ENCODE assay signal across 12 mouse cellular contexts in genomic region chr13:29979140-29979564, GRCm38 (mm10). TPM values are rescaled to one million over a fixed set of nuclear protein-coding genes. Genes with fewer than 3 reads are reported as not detected.
DNase-seq lines count a peak whose midpoint lies in the region; ATAC-seq lines count a peak whose summit lies in the region.
"Had no signal": no experiment of that assay in that cellular context is flagged by ENCODE, and none has a peak within 500 bp of the region (broad histone marks: within the 10 kb centered on the region; RNA-seq: fewer than 3 reads in every experiment).

No protein-coding gene starts in this region.

- H3K4me2 ChIP-seq in heart, embryonic 11.5 days, result no peak overlapping the region
- H3K4me2 ChIP-seq in forebrain, embryonic 12.5 days, result no peak overlapping the region
- H3K4me2 ChIP-seq: hindbrain, embryonic 14.5 days had no signal

- peaks cover 5% of the 10 kb centered on the region; the same call in 1 of the 2 replicates for H3K36me3 ChIP-seq in heart, embryonic 11.5 days (ENCODE audit: control insufficient read depth, insufficient read depth, low read length)
- H3K36me3 ChIP-seq in forebrain, embryonic 12.5 days (replicated peaks), result peaks cover 35% of the 10 kb centered on the region

- no peak overlapping the region for H3K9ac ChIP-seq in heart, embryonic 11.5 days (ENCODE audit: low read depth, low read length)
- H3K9ac ChIP-seq in forebrain, embryonic 12.5 days, result no peak overlapping the region
- H3K9ac ChIP-seq: hindbrain, embryonic 14.5 days had no signal

- no peak for ATAC-seq in heart, embryonic 11.5 days (replicated peaks; ENCODE audit: insufficient number of reproducible peaks, low FRiP score, low TSS enrichment)
- peak; percentile 40 for ATAC-seq in CD4-positive, CD25-positive, alpha-beta regulatory T cell, adult 4 months
- peak; percentile 51; the same call in 1 of the 2 replicates for ATAC-seq in monocyte, adult 5-6 weeks (replicated peaks; ENCODE audit: insufficient number of reproducible peaks, low FRiP score, low TSS enrichment, poor library complexity, severe bottlenecking)
- no peak for ATAC-seq in forebrain, embryonic 12.5 days (ENCODE audit: low FRiP score)

- WGBS in heart, embryonic 11.5 days (ENCODE audit: insufficient replicate concordance), result 52% methylated on average over 7 of the region's 7 CpGs
- WGBS in forebrain, embryonic 12.5 days, result 89% methylated on average over 7 of the region's 7 CpGs

- H3K27ac ChIP-seq in heart, embryonic 11.5 days (ENCODE audit: low read depth, low read length), result 0 out of 2 replicates have a peak overlapping the region, but pooled peaks have one; percentile 22
- H3K27ac ChIP-seq in forebrain, embryonic 12.5 days, result no peak overlapping the region
- H3K27ac ChIP-seq: hindbrain, embryonic 14.5 days had no signal

- no peak overlapping the region for H3K4me3 ChIP-seq in heart, embryonic 11.5 days (ENCODE audit: low read depth, low read length)
- no peak overlapping the region for H3K4me3 ChIP-seq in forebrain, embryonic 12.5 days (replicated peaks)
- H3K4me3 ChIP-seq: myocyte had no signal

- no peak for DNase-seq in heart, postnatal 14 days
- DNase-seq in induced T-regulatory cell, adult 2 months (ENCODE audit: low read depth), result peak; percentile 56
- no peak for DNase-seq in thymus, postnatal 0 days (ENCODE audit: low spot score)
- DNase-seq: adrenal gland, adult 2 months; kidney, adult 9 months; lung, adult 2 months had no signal

- no peaks in the 10 kb centered on the region for H3K9me3 ChIP-seq in heart, embryonic 11.5 days (replicated peaks; ENCODE audit: control insufficient read depth, low read length)
- no peaks in the 10 kb centered on the region for H3K9me3 ChIP-seq in forebrain, embryonic 12.5 days

- H3K27me3 ChIP-seq in heart, embryonic 11.5 days (ENCODE audit: control insufficient read depth, insufficient read depth, low read length), result no peaks in the 10 kb centered on the region
- H3K27me3 ChIP-seq in forebrain, embryonic 12.5 days, result no peaks in the 10 kb centered on the region

- intact Hi-C loops in heart, postnatal 14 days (cut with DNase I), result no loop called here

- H3K4me1 ChIP-seq in heart, embryonic 11.5 days (ENCODE audit: control insufficient read depth, insufficient read depth, low read length), result peaks cover 44% of the 10 kb centered on the region
- H3K4me1 ChIP-seq in forebrain, embryonic 12.5 days, result peaks cover 24% of the 10 kb centered on the region

RNA-seq across cellular contexts. Expression of gene E2f3, which starts 6.7 kb away (rescaled TPM):
- polyA plus RNA-seq in heart, embryonic 11.5 days (2014; fragmentation: Nextera tagmentation; extraction: Ambion mirVana), result 9.9 and 10.4 TPM in 2 replicates
- total RNA-seq in heart, postnatal 14 days (2021), result 1 to 10 TPM; 8.8 to 9.0 TPM
- 1 to 10 TPM; 2.8 to 3.8 TPM for polyA plus RNA-seq in CD4-positive, CD25-positive, alpha-beta regulatory T cell, adult 4 months (2017; shearing (Covaris generic))
- total RNA-seq in monocyte, adult 5-6 weeks (2017), result 2.8 to 3.4 TPM (median 3.0 TPM) in 3 replicates
- 7.1 and 7.5 TPM in 2 replicates for polyA plus RNA-seq in thymus, postnatal 0 days (2015; fragmentation: Nextera tagmentation; extraction: Ambion mirVana)
- 20.9 and 23.1 TPM in 2 replicates for polyA plus RNA-seq in forebrain, embryonic 12.5 days (2016; fragmentation: Nextera tagmentation; extraction: Ambion mirVana)

Comparison
In these comparisons a context has a peak if more than half of its experiments do, and no peak if none do; other contexts are left out.
1. ATAC-seq: peak in CD4-positive, CD25-positive, alpha-beta regulatory T cell, adult 4 months (single experiment) and monocyte, adult 5-6 weeks (single experiment); none in heart, embryonic 11.5 days (single experiment) and forebrain, embryonic 12.5 days (single experiment).